Mouse (Mus musculus) spleen, adult 2 months (tissue): ENCODE measurements around the gene Krt80.

Source experiments
- CTCF ChIP-seq: fragments of 200-500 bp; IDR thresholded peaks from 2 replicates; pipeline ENCODE4 v1.5.1; 2011; ENCODE audit warnings: mild to moderate bottlenecking, inconsistent platforms; ENCODE audit not compliant: insufficient read depth, insufficient read length, insufficient replicate concordance; ENCODE audit errors: extremely low read depth
- POLR2A ChIP-seq: fragments of 200-500 bp; IDR thresholded peaks from 2 replicates; pipeline ENCODE4 v1.6.1; 2011; ENCODE audit warnings: low read depth, low read length, inconsistent platforms

DNA sequence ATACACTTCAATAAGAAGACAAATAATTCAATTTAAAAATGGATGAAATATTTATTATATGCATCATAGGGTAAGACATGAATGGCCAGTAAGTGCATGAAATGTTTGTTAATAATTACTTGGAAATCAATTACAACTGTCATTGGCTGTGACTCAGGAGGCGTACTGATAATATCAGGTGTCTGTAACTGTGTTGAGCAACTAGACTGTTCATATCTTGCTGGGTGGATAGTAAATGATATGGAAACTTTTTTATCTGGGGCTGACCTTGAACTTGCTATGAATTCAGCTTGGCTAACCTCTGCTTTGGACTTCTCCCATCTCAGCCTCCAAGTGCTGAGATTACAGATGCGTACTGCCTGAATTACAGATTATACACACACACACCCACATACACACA lies 27.7 kb upstream of the Krt80 start:
- no peak for TF ChIP-seq POLR2A
- TF ChIP-seq CTCF = no peak
